Mouse (Mus musculus) layer of hippocampus, postnatal 10 days (tissue): Measurements from ENCODE around the gene Ears2. TPM values are rescaled to one million over a fixed set of nuclear protein-coding genes. Genes with fewer than 3 reads are reported as not detected.
"Not testable (repeated sequence)": the region's sequence is repeated elsewhere in the genome, so short reads cannot be mapped to it uniquely, and the experiment has no call there.

Experiments
- DNase-seq, 2 experiments: peaks; one replicate each; pipeline ENCODE4 v3.0.0; 2021; ENCODE audit warnings: low spot score in 2 of 2
- long read RNA-seq: library from polyadenylated mRNA; stranded (forward); transcript quantifications from one replicate; pipeline ENCODE4 v2.0.0, GENCODE M21; 2023
- total RNA-seq, 2 experiments: library from RNA; stranded (reverse); gene quantifications; 2 replicates each; pipeline ENCODE4 v1.2.3; 2021

Gene Ears2
- 1 to 10 TPM; 7.7 to 8.4 TPM for total RNA-seq
- long read RNA-seq, transcript Ears2-201 (9 exons, 2,046 nt) = major isoform, 5 of 9 reads
- long read RNA-seq, partial matches to known transcripts = 1 of 9 reads
- long read RNA-seq, other reads (novel, unspliced or antisense) = 3 of 9 reads

- DNase-seq = peak; percentile 95 to 97
These were observed at the start of gene Ears2, which contains the start of gene Ubfd1 for GRCm38 (mm10) chr7:122066945-122067516. Gene Ears2 (minus strand): TSS chr7:122067263. Gene Ubfd1 (plus strand): TSS chr7:122067175.

GRCm38 (mm10) chr7:122108206-122108605 is 41.1 kb upstream of the Ears2 start:
- DNase-seq = no peak

- DNase-seq = peak; percentile 80 to 89
These were observed 34.7 kb upstream of the Ears2 start, which contains the start of gene Ndufab1 for GRCm38 (mm10) chr7:122101747-122102244. Gene Ndufab1 (minus strand): TSS chr7:122101886.

GRCm38 (mm10) chr7:122101014-122101746 is 34.1 kb upstream of the Ears2 start:
- not testable (repeated sequence) for DNase-seq

- peak in 1 of 2 experiments; percentile 27 for DNase-seq
These were observed 32.2 kb upstream of the Ears2 start for GRCm38 (mm10) chr7:122099222-122099621.

GRCm38 (mm10) chr7:122098009-122098408 is 30.9 kb upstream of the Ears2 start:
- no peak for DNase-seq

- DNase-seq = no peak
These were observed 27.7 kb upstream of the Ears2 start for GRCm38 (mm10) chr7:122094564-122095330.

GRCm38 (mm10) chr7:122087195-122087982 is 20.3 kb upstream of the Ears2 start:
- no peak for DNase-seq

GRCm38 (mm10) chr7:122081071-122081470 is 14.0 kb upstream of the Ears2 start:
- no peak for DNase-seq

GRCm38 (mm10) chr7:122079798-122080554 is 12.9 kb upstream of the Ears2 start:
- DNase-seq = no peak

GRCm38 (mm10) chr7:122074374-122074773 is 7.3 kb upstream of the Ears2 start:
- DNase-seq = no peak

GRCm38 (mm10) chr7:122067517-122068381 is 686 bp upstream of the Ears2 start:
- DNase-seq = peak in 1 of 2 experiments; percentile 23

- DNase-seq = peak in 1 of 2 experiments; percentile 13
These were observed 740 bp downstream of the Ears2 start for GRCm38 (mm10) chr7:122066102-122066944.

GRCm38 (mm10) chr7:122065656-122066055 is 1.4 kb downstream of the Ears2 start:
- no peak for DNase-seq

- no peak for DNase-seq
These were observed 10.4 kb downstream of the Ears2 start for GRCm38 (mm10) chr7:122056633-122057032.

- DNase-seq = no peak
These were observed 16.2 kb downstream of the Ears2 start for GRCm38 (mm10) chr7:122050834-122051233.

- no peak for DNase-seq
These were observed 18.9 kb downstream of the Ears2 start for GRCm38 (mm10) chr7:122048191-122048590.

- DNase-seq = no peak
These were observed 20.2 kb downstream of the Ears2 start for GRCm38 (mm10) chr7:122046813-122047212.
